Mouse (Mus musculus) CD4-positive helper T cell, adult 2 months (primary cell): ENCODE measurements around the gene Hdac7.
A peak's percentile ranks its signal among the peaks of the same experiment; 100 is the strongest.

Source experiments
- DNase-seq: peaks from one replicate; pipeline ENCODE4 v3.0.0-alpha.2; 2012; ENCODE audit warnings: low read depth, missing footprints, low spot score

The Hdac7 gene

DNA sequence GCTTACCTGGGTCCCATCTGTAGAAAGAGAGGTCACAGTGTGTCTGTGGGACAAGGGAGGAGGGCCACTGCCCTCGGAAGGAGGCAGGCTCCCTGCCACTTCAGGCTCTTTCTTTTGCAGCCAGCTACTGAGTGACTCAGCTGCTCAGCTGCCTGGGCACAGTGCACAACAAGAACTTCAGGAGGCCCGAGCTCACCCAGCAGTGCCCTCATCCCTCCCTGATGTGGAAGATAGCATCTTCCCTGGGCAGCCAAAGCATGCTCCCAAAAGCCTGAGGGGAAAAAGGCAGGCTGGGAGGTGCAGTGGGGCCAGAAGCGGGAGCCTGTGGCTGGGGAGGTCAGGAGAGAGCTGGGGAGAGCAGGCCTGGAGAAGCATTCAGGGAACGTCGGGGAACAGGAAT is 29.6 kb downstream of the Hdac7 start:
- DNase-seq: no peak

- no peak for DNase-seq
Observed at GRCm38 (mm10) chr15:97813452-97814204, 30.7 kb downstream of the Hdac7 start.

DNA sequence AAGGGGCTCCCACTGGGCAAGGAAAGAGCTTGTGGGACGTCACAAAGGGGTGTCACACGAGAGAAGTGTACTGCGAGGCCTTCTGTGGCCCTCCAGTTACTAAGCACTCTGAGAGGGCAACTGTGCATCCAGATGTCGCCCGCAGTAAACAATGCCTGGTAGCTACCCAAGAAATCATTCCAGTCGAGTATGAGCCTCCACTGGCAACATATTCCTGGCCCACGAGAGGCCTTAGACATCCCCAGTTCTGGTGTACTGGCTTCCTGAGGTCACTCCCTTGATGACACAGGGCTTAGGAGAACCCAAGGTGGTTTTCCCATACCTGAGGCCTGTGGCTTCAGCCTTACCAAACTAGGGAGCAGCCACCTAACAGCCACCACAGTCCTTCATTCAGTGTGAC is 31.4 kb downstream of the Hdac7 start:
- DNase-seq: no peak

DNA sequence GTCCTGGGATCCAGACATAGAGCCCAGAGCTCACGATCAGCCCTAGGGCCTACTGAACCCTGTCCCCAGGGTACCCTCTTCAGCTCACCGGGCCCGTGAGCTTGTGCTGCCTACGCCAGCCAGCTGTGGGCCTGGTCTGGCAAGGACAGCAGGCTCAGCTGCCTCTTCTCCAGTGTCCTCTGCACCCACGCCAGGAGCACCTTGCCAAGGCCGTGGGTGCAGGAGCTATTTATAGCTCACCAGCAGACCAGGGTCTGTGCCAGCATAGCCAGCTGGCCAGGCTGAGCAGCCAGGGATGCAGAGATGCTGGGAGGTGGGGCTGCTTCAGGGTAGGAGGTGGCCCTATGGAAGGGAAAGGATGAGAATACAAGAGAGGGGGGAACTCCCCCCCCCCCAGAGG is 32.2 kb downstream of the Hdac7 start:
- DNase-seq: no peak

- DNase-seq: no peak
Observed at GRCm38 (mm10) chr15:97811307-97811706, 33.0 kb downstream of the Hdac7 start.

- no peak for DNase-seq
Observed at GRCm38 (mm10) chr15:97810399-97810798, 33.9 kb downstream of the Hdac7 start.

GRCm38 (mm10) chr15:97809942-97810341 is 34.4 kb downstream of the Hdac7 start:
- no peak for DNase-seq

DNA sequence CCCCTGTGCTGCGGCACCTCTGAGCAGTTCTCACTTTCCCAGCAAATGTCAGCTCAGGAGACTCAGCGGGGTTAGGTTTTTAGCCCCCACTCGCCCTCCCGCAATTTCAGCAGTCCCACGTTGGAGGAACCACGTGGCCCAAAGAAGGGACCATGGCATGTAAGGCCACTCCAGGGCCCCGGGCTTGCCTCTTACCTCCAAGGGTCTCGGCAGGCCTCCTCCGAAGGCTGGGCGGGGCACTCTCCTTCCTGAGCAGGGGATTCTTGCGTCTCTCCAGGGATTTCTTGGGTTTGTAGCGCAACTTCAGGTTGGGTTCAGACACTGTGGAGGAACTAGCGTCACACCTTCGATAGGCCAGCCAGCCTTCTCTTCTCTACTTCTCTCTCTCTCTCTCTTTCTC is 35.1 kb downstream of the Hdac7 start:
- DNase-seq: no peak

- DNase-seq: no peak
Observed at GRCm38 (mm10) chr15:97808532-97808931, 35.8 kb downstream of the Hdac7 start.

DNA sequence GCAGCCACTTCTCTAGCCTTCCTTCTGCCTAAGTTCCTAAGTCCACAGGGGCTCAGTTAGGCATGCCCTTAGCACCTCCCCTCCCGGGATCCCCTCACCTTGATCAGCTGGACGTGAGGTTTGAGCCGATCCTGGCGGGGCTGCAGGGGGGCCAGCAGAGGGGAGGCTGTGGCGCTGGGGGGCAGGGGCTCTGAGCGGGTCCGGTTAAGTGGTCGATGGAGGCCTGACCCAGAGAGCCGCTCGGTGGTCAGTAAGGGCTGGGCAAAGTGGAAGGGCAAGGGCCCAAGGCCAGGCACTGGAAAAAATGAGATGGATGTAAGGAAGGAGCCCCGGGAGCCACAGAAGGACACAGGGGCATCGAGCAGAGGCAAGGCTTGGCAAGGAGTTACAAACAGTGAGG is 36.4 kb downstream of the Hdac7 start:
- no peak for DNase-seq

GRCm38 (mm10) chr15:97802575-97802974 is 41.7 kb downstream of the Hdac7 start:
- no peak for DNase-seq

DNA sequence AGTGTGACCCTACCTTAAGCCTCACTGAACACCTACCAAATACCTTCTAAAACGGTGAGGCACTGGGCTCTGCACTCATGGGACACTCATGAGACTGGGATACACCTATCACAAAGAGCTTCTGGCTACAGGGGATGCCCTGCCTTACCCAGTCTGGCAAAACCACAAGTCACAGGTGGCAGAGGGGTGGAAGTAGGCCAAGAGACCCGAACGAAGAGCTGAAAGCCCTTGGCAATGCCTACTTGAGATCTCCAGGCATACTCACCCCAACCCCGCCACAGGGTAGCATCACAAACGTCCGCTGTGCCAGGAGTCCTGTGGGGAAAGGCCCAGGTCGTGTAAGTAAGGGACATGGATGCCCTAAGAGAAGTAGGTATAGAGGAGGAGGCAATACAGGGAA is 42.5 kb downstream of the Hdac7 start:
- no peak for DNase-seq

DNA sequence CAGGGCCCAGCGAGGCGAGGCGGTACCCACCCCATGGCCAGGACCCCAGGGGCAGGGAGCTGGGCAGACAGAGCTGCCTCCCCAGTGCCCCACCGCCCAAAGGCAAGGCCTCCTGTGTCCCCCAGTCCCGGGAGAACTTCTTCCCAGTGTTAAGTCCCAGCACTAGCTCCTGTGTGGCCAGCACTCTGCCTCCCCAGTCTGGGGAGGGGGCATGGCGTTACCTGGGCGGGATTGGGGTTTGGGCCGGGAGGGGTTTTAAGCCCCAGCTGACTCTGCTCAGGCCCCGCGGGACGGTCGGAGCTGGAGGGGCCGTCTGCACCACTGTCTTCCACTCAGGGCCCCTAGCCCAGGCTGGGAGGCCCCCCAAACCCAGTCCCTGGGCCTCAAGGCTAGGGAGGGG is 43.4 kb downstream of the Hdac7 start:
- DNase-seq: no peak

DNA sequence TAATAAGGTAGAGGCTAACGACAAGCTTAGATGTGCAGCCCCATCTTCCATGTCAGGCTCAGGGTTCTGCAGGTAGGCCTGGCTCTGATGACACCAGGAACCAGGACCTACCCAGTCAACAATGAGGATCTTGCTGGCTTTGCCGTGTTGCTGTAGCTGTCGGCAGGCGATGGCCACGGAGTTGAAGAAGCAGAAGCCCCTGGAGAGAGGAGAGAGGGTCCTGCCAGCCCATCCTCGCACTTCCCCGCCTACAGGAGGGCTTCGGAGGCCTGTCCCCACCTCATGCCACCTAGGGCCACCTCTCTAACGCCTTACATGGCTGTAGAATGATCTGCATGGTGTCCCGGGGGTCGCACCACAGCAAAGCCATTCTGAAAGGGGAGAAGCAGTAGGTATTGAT is 44.9 kb downstream of the Hdac7 start:
- no peak for DNase-seq

DNA sequence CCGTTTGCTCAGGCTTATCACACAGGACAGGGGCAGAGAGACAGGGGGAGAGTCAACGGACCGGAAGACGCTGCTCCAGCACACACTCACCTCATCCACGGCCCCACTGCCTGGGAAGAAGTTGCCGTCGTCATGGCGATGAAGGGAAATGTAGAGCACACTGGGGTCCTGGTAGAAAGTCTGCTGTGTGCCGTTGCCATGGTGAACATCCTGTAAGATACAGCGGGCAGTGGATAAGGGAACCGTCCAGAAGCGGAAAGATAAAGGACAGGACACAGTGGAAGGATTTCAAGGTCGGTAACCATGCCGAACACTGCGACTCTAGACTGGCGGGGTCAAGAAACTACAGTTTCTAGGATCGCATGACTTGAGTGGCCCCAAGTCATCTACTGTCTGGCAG is 46.2 kb downstream of the Hdac7 start:
- DNase-seq: no peak

DNA sequence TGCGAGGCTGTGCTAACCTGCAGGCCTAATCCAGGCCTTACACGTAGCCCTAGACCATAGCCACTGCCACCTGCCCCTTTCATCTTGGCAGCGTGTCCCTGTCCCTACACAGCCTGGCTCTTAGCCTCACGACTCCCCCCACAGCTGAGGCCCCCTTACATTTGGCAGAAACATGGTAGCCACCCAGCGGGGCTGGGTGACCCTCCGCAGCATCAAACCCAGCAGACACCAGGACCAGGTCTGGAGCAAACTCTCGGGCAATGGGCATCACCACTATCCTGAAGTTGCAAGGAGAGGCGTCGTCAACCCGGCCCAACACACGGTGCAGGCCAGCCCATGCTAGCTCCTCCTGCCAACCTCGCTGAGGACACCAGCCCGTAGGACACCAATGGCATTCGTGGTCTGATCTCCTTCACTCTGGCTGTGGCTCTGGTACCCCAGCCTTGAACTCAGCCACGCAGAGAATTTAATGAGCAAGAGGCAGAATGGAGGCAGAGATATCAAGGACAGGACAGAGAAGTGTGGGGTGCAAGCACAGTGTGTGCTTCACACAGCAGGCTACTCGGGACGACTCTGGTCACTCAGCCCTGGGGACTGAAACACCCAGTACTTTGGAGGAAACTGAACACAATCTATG is 47.5 kb downstream of the Hdac7 start:
- no peak for DNase-seq

GRCm38 (mm10) chr15:97795559-97796235 is 48.6 kb downstream of the Hdac7 start:
- DNase-seq: no peak

DNA sequence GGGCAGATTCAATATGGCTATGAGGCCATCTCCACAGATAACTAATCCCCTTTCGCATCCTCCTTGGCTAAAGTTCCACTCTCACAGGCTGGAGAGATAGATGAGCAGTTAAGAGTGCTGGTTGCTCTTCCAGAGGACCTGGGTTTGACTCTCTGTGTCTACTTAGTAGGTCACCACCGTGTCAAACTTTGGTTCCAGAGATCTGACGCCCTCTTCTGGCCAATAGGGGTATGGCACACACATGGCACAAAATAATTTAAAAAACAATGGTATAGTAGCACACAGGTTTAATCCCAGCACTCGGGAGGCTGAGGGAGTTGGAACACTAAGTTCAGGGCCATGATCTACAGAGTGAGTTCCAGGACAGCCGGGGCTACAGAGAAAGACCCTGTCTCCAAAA is 50.0 kb downstream of the Hdac7 start:
- DNase-seq: no peak

DNA sequence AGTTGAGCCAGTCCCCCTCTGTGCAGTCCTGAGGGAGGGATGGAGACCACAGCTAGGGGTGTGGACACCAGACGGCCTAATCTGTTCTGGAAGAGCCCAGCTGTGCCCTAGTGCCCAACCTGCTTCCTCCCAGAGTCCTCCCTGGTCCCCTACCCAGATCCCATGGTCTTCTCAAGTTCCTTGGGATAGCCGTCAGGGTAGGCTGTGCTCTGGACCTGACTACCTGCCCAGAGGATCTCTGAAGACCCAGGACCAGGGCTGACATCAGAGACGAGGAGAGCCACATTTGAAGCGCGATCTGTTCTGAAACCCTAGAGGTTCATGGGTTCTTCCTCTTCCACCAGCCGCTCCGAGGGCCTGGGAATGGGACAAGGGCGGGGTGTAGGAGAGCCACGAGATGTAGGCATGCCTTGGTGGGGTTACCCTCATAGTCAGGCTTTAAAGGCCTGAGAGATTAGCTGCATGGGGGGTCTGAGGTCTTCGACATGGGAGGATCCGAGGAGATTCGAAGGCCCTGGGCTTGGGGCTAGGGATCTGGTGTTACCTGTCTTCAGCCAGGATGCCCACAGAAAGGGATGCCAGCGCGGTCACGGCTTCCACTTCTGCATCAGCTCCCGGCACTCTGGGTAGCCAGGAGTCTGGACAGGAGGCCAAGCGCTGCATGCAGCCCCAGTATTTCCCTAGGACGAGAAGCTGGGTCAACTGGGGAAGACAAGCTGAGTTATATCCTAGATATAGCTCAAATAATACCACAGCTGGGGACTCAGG is 50.7 kb downstream of the Hdac7 start:
- no peak for DNase-seq

DNA sequence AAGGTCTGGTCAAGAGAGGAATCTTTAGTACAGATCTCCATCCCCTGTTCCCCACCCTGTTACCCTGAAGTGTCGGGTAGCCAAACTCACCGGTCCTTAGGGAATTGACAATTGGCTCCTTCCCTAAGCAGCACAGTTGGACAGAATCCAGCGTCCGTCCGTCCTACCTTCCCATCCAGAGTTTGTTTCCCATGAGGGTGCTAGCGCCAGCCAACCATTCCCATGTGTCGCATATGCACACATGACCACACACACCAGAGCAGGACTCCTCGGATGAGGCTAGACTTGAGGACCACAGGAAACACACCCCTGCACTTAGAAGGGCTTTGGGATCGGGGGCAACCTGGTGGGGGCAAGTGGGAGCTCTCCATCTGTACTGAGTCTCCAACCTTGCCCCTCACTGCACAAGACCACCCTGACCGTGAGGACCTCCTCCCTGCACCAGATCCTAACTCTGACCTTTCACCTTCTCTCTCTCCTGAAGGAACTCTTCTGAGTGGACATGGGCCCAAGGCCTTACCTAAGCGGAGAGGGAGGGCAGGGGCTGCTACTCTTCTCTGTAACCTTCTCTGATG is 53.1 kb downstream of the Hdac7 start:
- no peak for DNase-seq

DNA sequence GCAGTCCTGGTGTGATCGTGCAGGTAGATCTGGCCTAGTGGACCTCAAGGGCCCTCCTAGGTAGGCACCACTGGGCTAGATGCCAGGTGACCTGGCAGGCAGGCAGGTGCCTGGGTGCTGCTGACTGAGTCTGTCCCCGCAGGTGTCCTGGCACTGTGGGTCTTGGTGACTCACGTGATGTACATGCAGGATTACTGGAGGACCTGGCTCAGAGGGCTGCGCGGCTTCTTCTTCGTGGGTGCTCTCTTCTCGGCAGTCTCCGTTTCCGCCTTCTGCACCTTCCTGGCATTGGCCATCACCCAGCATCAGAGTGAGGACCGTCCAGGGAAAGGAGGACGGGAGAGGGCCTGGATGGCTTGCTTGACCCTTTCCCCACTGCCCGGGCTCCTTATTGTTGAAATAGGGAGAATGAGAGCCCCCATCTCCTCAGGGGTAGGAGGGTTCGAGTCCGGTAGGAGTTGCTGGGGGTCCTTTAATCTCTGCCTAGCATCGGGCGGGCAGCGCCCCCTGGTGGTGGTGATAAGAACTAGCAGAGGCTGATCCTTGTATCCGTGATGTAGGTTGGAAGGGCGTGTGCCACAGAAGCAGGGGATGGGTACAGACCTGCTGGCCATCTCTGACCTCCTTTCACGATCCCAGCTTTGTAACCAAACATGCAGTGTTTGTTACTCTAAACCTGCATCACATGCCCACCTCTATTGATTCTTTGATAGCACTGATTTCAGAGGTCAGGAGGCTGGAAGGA is 54.4 kb downstream of the Hdac7 start:
- DNase-seq: peak; percentile 64
